Mouse (Mus musculus): Measurements from ENCODE around the gene Tbxa2r. TPM values are rescaled to one million over a fixed set of nuclear protein-coding genes. Genes with fewer than 3 reads are reported as not detected.

Gene Tbxa2r
- polyA plus RNA-seq, 1 experiment from 2014 or later: 23.1 TPM

- 0 out of 2 replicates have a peak overlapping the region, but pooled peaks have one; percentile 62 for H3K9ac ChIP-seq (replicated peaks; ENCODE audit: low read depth, low read length)
- ATAC-seq (ENCODE audit: insufficient number of reproducible peaks, insufficient read depth, low FRiP score, low read depth): no peak
- H3K36me3 ChIP-seq (ENCODE audit: control insufficient read depth, insufficient read depth, low read length): no peaks in the 10 kb centered on the region
- H3K27ac ChIP-seq (ENCODE audit: low read length): no peak overlapping the region
- WGBS: 28% methylated on average over 4 of the region's 4 CpGs
- H3K9me3 ChIP-seq (ENCODE audit: control insufficient read depth, low read depth, low read length): no peaks in the 10 kb centered on the region
- H3K4me1 ChIP-seq (ENCODE audit: control insufficient read depth, insufficient read depth, low read length): peaks cover 14% of the 10 kb centered on the region
- H3K27me3 ChIP-seq (ENCODE audit: control insufficient read depth, insufficient read depth, low read length): no peaks in the 10 kb centered on the region; the same call in 1 of the 2 replicates
- peak overlapping the region; percentile 96 for H3K4me2 ChIP-seq (replicated peaks; ENCODE audit: low read depth, low read length)
- H3K4me3 ChIP-seq (ENCODE audit: low read depth, low read length): peak overlapping the region; percentile 65
Measured at GRCm38 (mm10) chr10:81358209-81358608, 29.7 kb downstream of the Tbxa2r start.

- H3K9me3 ChIP-seq (ENCODE audit: control insufficient read depth, low read depth, low read length): no peaks in the 10 kb centered on the region
- 55% methylated on average over 1 of the region's 1 CpGs for WGBS
- H3K36me3 ChIP-seq (ENCODE audit: control insufficient read depth, insufficient read depth, low read length): no peaks in the 10 kb centered on the region
- no peaks in the 10 kb centered on the region; the same call in 1 of the 2 replicates for H3K27me3 ChIP-seq (ENCODE audit: control insufficient read depth, insufficient read depth, low read length)
- H3K9ac ChIP-seq (replicated peaks; ENCODE audit: low read depth, low read length): no peak overlapping the region
- no peak for ATAC-seq (ENCODE audit: insufficient number of reproducible peaks, insufficient read depth, low FRiP score, low read depth)
- peaks cover 20% of the 10 kb centered on the region for H3K4me1 ChIP-seq (ENCODE audit: control insufficient read depth, insufficient read depth, low read length)
- H3K4me3 ChIP-seq (ENCODE audit: low read depth, low read length): no peak overlapping the region
- no peak overlapping the region for H3K27ac ChIP-seq (ENCODE audit: low read length)
- peak overlapping the region; percentile 96 for H3K4me2 ChIP-seq (replicated peaks; ENCODE audit: low read depth, low read length)
Measured at GRCm38 (mm10) chr10:81358841-81359240, 30.3 kb downstream of the Tbxa2r start.

- Histone ChIP-seq H3K4me1 (ENCODE audit: control insufficient read depth, insufficient read depth, low read length) (peaks cover 34% of the 10 kb centered on the region), H3K9ac (replicated peaks; ENCODE audit: low read depth, low read length) (no peak overlapping the region), H3K9me3 (ENCODE audit: control insufficient read depth, low read depth, low read length) (no peaks in the 10 kb centered on the region), H3K4me3 (ENCODE audit: low read depth, low read length) (no peak overlapping the region), H3K27ac (ENCODE audit: low read length) (no peak overlapping the region), H3K4me2 (replicated peaks; ENCODE audit: low read depth, low read length) (no peak overlapping the region), H3K27me3 (ENCODE audit: control insufficient read depth, insufficient read depth, low read length) (no peaks in the 10 kb centered on the region; the same call in 1 of the 2 replicates), H3K36me3 (ENCODE audit: control insufficient read depth, insufficient read depth, low read length) (no peaks in the 10 kb centered on the region)
- no peak; the same call in 1 of the 2 replicates for ATAC-seq (ENCODE audit: insufficient number of reproducible peaks, insufficient read depth, low FRiP score, low read depth)
- WGBS: 55% methylated on average over 8 of the region's 8 CpGs
Measured at GRCm38 (mm10) chr10:81360721-81361120, 32.2 kb downstream of the Tbxa2r start.

- Histone ChIP-seq H3K27me3 (ENCODE audit: control insufficient read depth, insufficient read depth, low read length) (no peaks in the 10 kb centered on the region; the same call in 1 of the 2 replicates), H3K36me3 (ENCODE audit: control insufficient read depth, insufficient read depth, low read length) (peaks cover 14% of the 10 kb centered on the region), H3K4me2 (replicated peaks; ENCODE audit: low read depth, low read length) (no peak overlapping the region), H3K9me3 (ENCODE audit: control insufficient read depth, low read depth, low read length) (no peaks in the 10 kb centered on the region), H3K27ac (ENCODE audit: low read length) (no peak overlapping the region), H3K9ac (replicated peaks; ENCODE audit: low read depth, low read length) (no peak overlapping the region), H3K4me3 (ENCODE audit: low read depth, low read length) (no peak overlapping the region), H3K4me1 (ENCODE audit: control insufficient read depth, insufficient read depth, low read length) (peaks cover 31% of the 10 kb centered on the region)
- WGBS: 62% methylated on average over 12 of the region's 12 CpGs
- peak; percentile 7; the same call in 1 of the 2 replicates for ATAC-seq (ENCODE audit: insufficient number of reproducible peaks, insufficient read depth, low FRiP score, low read depth)
Measured at GRCm38 (mm10) chr10:81362336-81362949, 33.9 kb downstream of the Tbxa2r start.

- 16% methylated on average over 52 of the region's 54 CpGs for WGBS
- no peaks in the 10 kb centered on the region for H3K9me3 ChIP-seq (ENCODE audit: control insufficient read depth, low read depth, low read length)
- peak overlapping the region; percentile 25; the same call in 1 of the 2 replicates for H3K9ac ChIP-seq (replicated peaks; ENCODE audit: low read depth, low read length)
- H3K4me2 ChIP-seq (replicated peaks; ENCODE audit: low read depth, low read length): peak overlapping the region; percentile 62
- no peak overlapping the region for H3K27ac ChIP-seq (ENCODE audit: low read length)
- peak overlapping the region; percentile 29 for H3K4me3 ChIP-seq (ENCODE audit: low read depth, low read length)
- H3K36me3 ChIP-seq (ENCODE audit: control insufficient read depth, insufficient read depth, low read length): peaks cover 26% of the 10 kb centered on the region
- ATAC-seq (ENCODE audit: insufficient number of reproducible peaks, insufficient read depth, low FRiP score, low read depth): 0 out of 2 replicates have a peak, but pooled peaks have one; percentile 2
- H3K4me1 ChIP-seq (ENCODE audit: control insufficient read depth, insufficient read depth, low read length): peaks cover 23% of the 10 kb centered on the region; the same call in 1 of the 2 replicates
- H3K27me3 ChIP-seq (ENCODE audit: control insufficient read depth, insufficient read depth, low read length): no peaks in the 10 kb centered on the region; the same call in 1 of the 2 replicates
Measured at GRCm38 (mm10) chr10:81363436-81364346, 35.2 kb downstream of the Tbxa2r start.

- Histone ChIP-seq H3K4me3 (ENCODE audit: low read depth, low read length) (peak overlapping the region; percentile 29; the same call in 1 of the 2 replicates), H3K9me3 (ENCODE audit: control insufficient read depth, low read depth, low read length) (no peaks in the 10 kb centered on the region), H3K27ac (ENCODE audit: low read length) (0 out of 2 replicates have a peak overlapping the region, but pooled peaks have one; percentile 10), H3K27me3 (ENCODE audit: control insufficient read depth, insufficient read depth, low read length) (no peaks in the 10 kb centered on the region; the same call in 1 of the 2 replicates), H3K4me2 (replicated peaks; ENCODE audit: low read depth, low read length) (peak overlapping the region; percentile 62), H3K9ac (replicated peaks; ENCODE audit: low read depth, low read length) (peak overlapping the region; percentile 25; the same call in 1 of the 2 replicates), H3K4me1 (ENCODE audit: control insufficient read depth, insufficient read depth, low read length) (peaks cover 23% of the 10 kb centered on the region; the same call in 1 of the 2 replicates), H3K36me3 (ENCODE audit: control insufficient read depth, insufficient read depth, low read length) (peaks cover 36% of the 10 kb centered on the region)
- no peak; the same call in 1 of the 2 replicates for ATAC-seq (ENCODE audit: insufficient number of reproducible peaks, insufficient read depth, low FRiP score, low read depth)
- 16% methylated on average over 28 of the region's 28 CpGs for WGBS
Measured at GRCm38 (mm10) chr10:81364666-81365065, 36.1 kb downstream of the Tbxa2r start.

- H3K36me3 ChIP-seq (ENCODE audit: control insufficient read depth, insufficient read depth, low read length): peaks cover 40% of the 10 kb centered on the region
- H3K4me3 ChIP-seq (ENCODE audit: low read depth, low read length): 0 out of 2 replicates have a peak overlapping the region, but pooled peaks have one; percentile 29
- 43% methylated on average over 4 of the region's 4 CpGs for WGBS
Measured at GRCm38 (mm10) chr10:81365073-81365472, 36.5 kb downstream of the Tbxa2r start.

More at GRCm38 (mm10) chr10:81365073-81365472, 36.5 kb downstream of the Tbxa2r start:
- Histone ChIP-seq H3K27me3 (ENCODE audit: control insufficient read depth, insufficient read depth, low read length) (no peaks in the 10 kb centered on the region; the same call in 1 of the 2 replicates), H3K9me3 (ENCODE audit: control insufficient read depth, low read depth, low read length) (no peaks in the 10 kb centered on the region), H3K27ac (ENCODE audit: low read length) (0 out of 2 replicates have a peak overlapping the region, but pooled peaks have one; percentile 10), H3K4me1 (ENCODE audit: control insufficient read depth, insufficient read depth, low read length) (peaks cover 23% of the 10 kb centered on the region; the same call in 1 of the 2 replicates), H3K4me2 (replicated peaks; ENCODE audit: low read depth, low read length) (no peak overlapping the region), H3K9ac (replicated peaks; ENCODE audit: low read depth, low read length) (0 out of 2 replicates have a peak overlapping the region, but pooled peaks have one; percentile 25)
- no peak; the same call in none of the 2 replicates for ATAC-seq (ENCODE audit: insufficient number of reproducible peaks, insufficient read depth, low FRiP score, low read depth)
